ENCODE assay signal across 12 mouse cellular contexts in the genomic region with DNA sequence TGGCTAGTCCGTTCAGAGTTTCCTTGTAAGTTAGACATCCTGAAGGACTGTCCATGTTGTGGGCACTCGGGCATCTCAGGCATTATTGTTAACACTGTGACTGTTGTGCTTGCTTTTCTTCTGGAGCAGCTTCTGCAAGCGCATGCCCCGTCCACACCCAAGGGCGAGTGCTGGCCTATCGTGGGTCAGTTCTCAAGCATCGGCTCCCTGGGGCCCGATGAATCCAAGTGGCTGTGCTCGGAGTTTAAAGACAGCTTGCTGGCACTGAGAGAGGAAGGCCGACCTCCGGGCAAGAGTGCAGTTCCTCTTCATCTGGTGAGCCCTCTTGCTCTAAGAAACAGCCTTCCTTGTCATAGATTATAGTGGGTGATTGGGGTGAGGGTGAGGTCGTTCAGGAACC.
"Had no signal": no experiment of that assay in that cellular context is flagged by ENCODE, and none has a peak within 500 bp of the region (broad histone marks: within the 10 kb centered on the region; RNA-seq: fewer than 3 reads in every experiment).

No protein-coding gene starts in this region.

- H3K9ac ChIP-seq: hindbrain, embryonic 15.5 days; limb, embryonic 12.5 days; liver, embryonic 14.5 days; midbrain, embryonic 12.5 days; neural tube, embryonic 13.5 days had no signal

- H3K4me3 ChIP-seq: hindbrain, embryonic 15.5 days; limb, embryonic 12.5 days; midbrain, embryonic 12.5 days; neural tube, embryonic 13.5 days had no signal

- H3K4me1 ChIP-seq: hindbrain, embryonic 15.5 days; limb, embryonic 12.5 days; midbrain, embryonic 12.5 days; neural tube, embryonic 13.5 days had no signal

- DNase-seq: lung, adult 2 months; retina, postnatal 1 day; right cerebral cortex, postnatal 14 days; thymus, postnatal 4 days had no signal

- H3K27me3 ChIP-seq: hindbrain, embryonic 15.5 days; limb, embryonic 12.5 days; midbrain, embryonic 12.5 days; neural tube, embryonic 13.5 days had no signal

- ATAC-seq: lung, postnatal 0 days; midbrain, embryonic 16.5 days had no signal

- H3K27ac ChIP-seq: hindbrain, embryonic 15.5 days; limb, embryonic 12.5 days; liver, embryonic 14.5 days; midbrain, embryonic 12.5 days; neural tube, embryonic 13.5 days; stomach, postnatal 0 days had no signal

- H3K4me2 ChIP-seq: hindbrain, embryonic 15.5 days; limb, embryonic 12.5 days; midbrain, embryonic 12.5 days; neural tube, embryonic 13.5 days had no signal

- H3K9me3 ChIP-seq: hindbrain, embryonic 15.5 days; limb, embryonic 12.5 days; midbrain, embryonic 12.5 days; neural tube, embryonic 13.5 days had no signal
